Mouse (Mus musculus) small intestine, adult 2 months (tissue): ENCODE data around the gene Ctdsp2. TPM values are rescaled to one million over a fixed set of nuclear protein-coding genes. Genes with fewer than 3 reads are reported as not detected.

Experiments used
- H3K27ac ChIP-seq: fragments of 200-500 bp; 2 replicates; pipeline ENCODE4 v1.5.1; 2012; ENCODE audit warnings: low read depth, low read length, control low read depth, inconsistent platforms; ENCODE audit not compliant: insufficient read depth
- H3K27me3 ChIP-seq: fragments of 200-500 bp; 2 replicates; pipeline ENCODE4 v1.6.1; 2012; ENCODE audit warnings: mild to moderate bottlenecking, moderate library complexity, low read length, inconsistent platforms; ENCODE audit not compliant: control insufficient read depth, insufficient read depth
- H3K36me3 ChIP-seq: fragments of 200-500 bp; 2 replicates; pipeline ENCODE4 v1.6.1; 2012; ENCODE audit warnings: mild to moderate bottlenecking, low read length, control low read depth, inconsistent platforms; ENCODE audit not compliant: control insufficient read depth, insufficient read depth
- H3K4me1 ChIP-seq: fragments of 200-500 bp; 2 replicates; pipeline ENCODE4 v1.6.1; 2012; ENCODE audit warnings: low read length, inconsistent platforms, mixed read lengths; ENCODE audit not compliant: control insufficient read depth, insufficient read depth, insufficient read length
- H3K4me3 ChIP-seq: fragments of 200-500 bp; 2 replicates; pipeline ENCODE4 v1.5.1; 2012; ENCODE audit warnings: low read depth, mild to moderate bottlenecking, control low read depth, inconsistent platforms, low read length, moderate library complexity
- CTCF ChIP-seq: fragments of 200-500 bp; IDR thresholded peaks from 2 replicates; pipeline ENCODE4 v1.5.1; 2012; ENCODE audit warnings: low read depth, mild to moderate bottlenecking, control low read depth, inconsistent platforms, low read length, moderate library complexity, mixed read lengths; ENCODE audit not compliant: insufficient replicate concordance, insufficient read length; ENCODE audit errors: extremely low read depth
- POLR2A ChIP-seq: fragments of 200-500 bp; IDR thresholded peaks from 2 replicates; pipeline ENCODE4 v1.6.1; 2012; ENCODE audit warnings: low read depth, mild to moderate bottlenecking, control low read depth, inconsistent platforms, low read length, moderate library complexity
- WGBS: fragments of 180-500 bp; shearing (Covaris S2); methylation state at CpG from one replicate; pipeline ENCODE4 v1.1.7; 2018; 5-methylcytosine and 5-hydroxymethylcytosine counted together
- polyA plus RNA-seq: library from polyadenylated mRNA; depleted of rRNA; stranded (reverse); fragments of >200 nt; gene quantifications from 2 replicates; pipeline ENCODE4 v1.2.3, GENCODE M21; 2012

Ctdsp2 gene
- polyA plus RNA-seq, 1 experiment, result 118 TPM

DNA sequence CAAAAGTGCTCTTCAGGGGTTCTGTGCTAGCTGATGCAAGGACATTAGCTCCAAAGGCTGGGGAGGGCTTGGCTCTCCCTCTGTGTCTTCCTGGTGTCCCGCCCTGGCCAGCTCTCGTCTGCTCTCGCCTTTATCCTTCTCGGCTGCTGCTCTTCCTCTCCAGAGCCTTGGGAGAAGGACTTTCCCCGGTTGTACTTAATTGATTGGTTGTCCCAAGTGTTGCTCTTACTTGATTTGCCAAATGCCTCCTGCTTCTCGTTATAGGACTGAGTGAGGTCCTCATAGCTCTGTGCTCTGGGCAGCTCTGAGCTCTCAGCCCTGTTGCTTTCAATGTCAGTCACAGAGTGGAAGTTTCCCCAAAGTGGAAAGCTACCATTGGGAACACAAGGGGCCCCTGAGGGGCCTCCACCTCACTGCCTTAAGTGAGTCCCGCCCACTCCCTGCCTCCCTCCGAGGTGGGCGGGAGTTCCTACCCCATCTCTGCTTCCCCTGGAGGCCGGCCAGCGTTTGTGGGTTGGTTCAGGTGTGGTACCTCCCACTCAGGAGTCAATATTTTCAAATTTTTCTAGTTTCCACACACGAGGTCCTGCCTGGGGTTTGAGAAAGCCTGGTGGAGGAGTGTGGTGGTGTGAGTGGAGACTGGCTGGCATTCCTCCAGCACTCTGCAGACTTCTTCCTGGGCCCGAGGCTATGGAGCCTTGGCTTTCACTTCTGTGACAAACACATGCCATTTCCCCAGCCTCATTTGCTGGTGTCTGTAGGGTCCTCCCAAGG, 19.0 kb downstream of the Ctdsp2 start:
- H3K27ac ChIP-seq, result no peak overlapping the region
- H3K27me3 ChIP-seq, result no peaks in the 10 kb centered on the region
- peaks cover 48% of the 10 kb centered on the region for H3K36me3 ChIP-seq
- TF ChIP-seq POLR2A (no peak), CTCF (no peak)
- 54% methylated on average over 13 of the region's 13 CpGs for WGBS
- H3K4me1 ChIP-seq, result peaks cover 3% of the 10 kb centered on the region
- no peak overlapping the region for H3K4me3 ChIP-seq

GRCm38 (mm10) chr10:127000529-127000928, 22.0 kb downstream of the Ctdsp2 start, which contains the start of gene Avil:
TSS of gene Avil (plus strand) at chr10:127000709.
- Histone ChIP-seq H3K27me3 (no peaks in the 10 kb centered on the region), H3K4me3 (no peak within 1 kb of the TSS), H3K4me1 (peaks cover 3% of the 10 kb centered on the region), H3K27ac (no peak within 1 kb of the TSS), H3K36me3 (peaks cover 20% of the 10 kb centered on the region)
- 53% methylated on average over 5 of the region's 5 CpGs for WGBS
- TF ChIP-seq POLR2A (no peak), CTCF (no peak)

DNA sequence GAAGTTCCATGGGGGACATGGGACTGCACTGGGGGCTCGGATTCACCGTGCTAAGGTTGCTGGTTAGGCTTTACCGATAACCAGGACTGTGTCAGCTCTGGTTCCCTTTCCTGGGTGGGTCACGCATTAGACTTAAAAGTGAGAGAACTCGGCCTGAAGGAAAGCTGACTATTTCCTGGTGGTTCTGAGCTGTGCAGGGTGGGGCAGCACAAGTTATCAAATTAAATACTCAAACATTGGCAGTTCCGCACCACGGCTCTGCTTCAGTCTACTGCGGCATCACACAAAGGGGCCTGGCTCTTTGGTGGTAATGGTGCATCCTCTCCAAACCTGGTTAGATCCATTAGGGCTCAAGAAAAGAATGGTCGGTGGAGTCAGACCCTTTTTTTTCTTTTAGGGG, 22.8 kb downstream of the Ctdsp2 start:
- 36% methylated on average over 9 of the region's 9 CpGs for WGBS
- Histone ChIP-seq H3K4me1 (peaks cover 3% of the 10 kb centered on the region), H3K27ac (no peak overlapping the region), H3K4me3 (no peak overlapping the region), H3K27me3 (no peaks in the 10 kb centered on the region), H3K36me3 (peaks cover 15% of the 10 kb centered on the region)
- no peak for TF ChIP-seq POLR2A
- no peak for TF ChIP-seq CTCF

DNA sequence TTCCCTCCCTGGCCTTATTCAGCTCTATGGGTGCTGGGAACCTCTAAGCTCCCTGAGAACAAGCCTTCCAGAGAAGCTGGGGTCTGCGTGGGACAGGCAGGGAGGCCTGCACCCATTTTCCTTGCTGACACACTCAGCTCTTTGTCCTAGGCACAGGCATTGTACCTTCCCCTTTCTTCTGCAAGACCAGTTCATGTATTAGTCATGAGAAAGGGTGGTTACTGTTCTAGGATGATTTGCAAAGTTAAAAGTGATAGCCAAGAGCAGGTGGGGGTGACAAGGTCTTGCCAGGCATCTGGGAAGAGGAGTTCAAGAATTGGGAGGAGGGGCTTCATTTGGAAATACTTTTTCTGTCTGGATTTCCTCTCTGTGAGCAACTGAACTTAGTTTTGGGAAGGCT, 23.5 kb downstream of the Ctdsp2 start:
- WGBS, result 69% methylated on average over 1 of the region's 1 CpGs
- no peak overlapping the region for H3K27ac ChIP-seq
- peaks cover 3% of the 10 kb centered on the region for H3K4me1 ChIP-seq
- no peak overlapping the region for H3K4me3 ChIP-seq
- TF ChIP-seq CTCF (no peak), POLR2A (no peak)
- peaks cover 15% of the 10 kb centered on the region for H3K36me3 ChIP-seq
- no peaks in the 10 kb centered on the region for H3K27me3 ChIP-seq

GRCm38 (mm10) chr10:127002765-127003164, 24.2 kb downstream of the Ctdsp2 start:
- 73% methylated on average over 5 of the region's 5 CpGs for WGBS
- H3K27ac ChIP-seq, result no peak overlapping the region
- peaks cover 3% of the 10 kb centered on the region; the same call in 1 of the 2 replicates for H3K4me1 ChIP-seq
- no peak overlapping the region for H3K4me3 ChIP-seq
- TF ChIP-seq POLR2A, result no peak
- TF ChIP-seq CTCF, result no peak
- H3K27me3 ChIP-seq, result no peaks in the 10 kb centered on the region
- H3K36me3 ChIP-seq, result peaks cover 8% of the 10 kb centered on the region

- TF ChIP-seq CTCF (no peak), POLR2A (no peak)
- 73% methylated on average over 8 of the region's 8 CpGs for WGBS
- H3K27ac ChIP-seq, result no peak overlapping the region
Measured at GRCm38 (mm10) chr10:127003334-127003733, 24.8 kb downstream of the Ctdsp2 start.

GRCm38 (mm10) chr10:127003806-127004205, 25.3 kb downstream of the Ctdsp2 start:
- H3K27me3 ChIP-seq, result no peaks in the 10 kb centered on the region
- no peaks in the 10 kb centered on the region; the same call in 1 of the 2 replicates for H3K36me3 ChIP-seq
- H3K4me1 ChIP-seq, result peaks cover 3% of the 10 kb centered on the region; the same call in 1 of the 2 replicates
- no peak overlapping the region for H3K27ac ChIP-seq
- H3K4me3 ChIP-seq, result no peak overlapping the region
- TF ChIP-seq POLR2A (no peak), CTCF (no peak)
- WGBS, result 83% methylated on average over 7 of the region's 7 CpGs

More at GRCm38 (mm10) chr10:127003334-127003733, 24.8 kb downstream of the Ctdsp2 start:
- Histone ChIP-seq H3K4me3 (no peak overlapping the region), H3K36me3 (peaks cover 4% of the 10 kb centered on the region), H3K4me1 (peaks cover 3% of the 10 kb centered on the region; the same call in 1 of the 2 replicates), H3K27me3 (no peaks in the 10 kb centered on the region)
